Mouse (Mus musculus) intestine, postnatal 0 days (tissue): ENCODE measurements around the gene Ccnf. TPM values are rescaled to one million over a fixed set of nuclear protein-coding genes. Genes with fewer than 3 reads are reported as not detected.

Source experiments
- ATAC-seq: fragments of 200-750 bp; cut with Nextera tagmentation; 2 replicates; pipeline ENCODE4 v1.8.0; 2017; ENCODE audit warnings: mild to moderate bottlenecking, moderate TSS enrichment, moderate library complexity
- H3K27ac ChIP-seq: fragments of 300-500 bp; sonication (generic); 2 replicates; pipeline ENCODE4 v1.5.1; 2014; ENCODE audit warnings: mild to moderate bottlenecking, low read depth, low read length, moderate library complexity
- H3K27me3 ChIP-seq: fragments of 300-500 bp; sonication (generic); replicated peaks from 2 replicates; pipeline ENCODE4 v1.6.1; 2014; ENCODE audit warnings: low read length, mixed read lengths; ENCODE audit not compliant: control insufficient read depth, insufficient read depth
- H3K36me3 ChIP-seq: fragments of 300-500 bp; sonication (generic); 2 replicates; pipeline ENCODE4 v1.6.1; 2014; ENCODE audit warnings: mild to moderate bottlenecking, moderate library complexity; ENCODE audit not compliant: control insufficient read depth, insufficient read depth
- H3K4me1 ChIP-seq: fragments of 300-500 bp; sonication (generic); replicated peaks from 2 replicates; pipeline ENCODE4 v1.6.1; 2014; ENCODE audit warnings: antibody characterized with exemption, low read length, mixed read lengths; ENCODE audit not compliant: control insufficient read depth, insufficient read depth
- H3K4me2 ChIP-seq: fragments of 300-500 bp; sonication (generic); replicated peaks from 2 replicates; pipeline ENCODE4 v1.6.1; 2014; ENCODE audit warnings: low read depth, mild to moderate bottlenecking, moderate library complexity
- H3K4me3 ChIP-seq: fragments of 300-500 bp; sonication (generic); 2 replicates; pipeline ENCODE4 v1.5.1; 2014; ENCODE audit warnings: low read depth, low read length
- H3K9ac ChIP-seq: fragments of 300-500 bp; sonication (generic); 2 replicates; pipeline ENCODE4 v1.6.1; 2014; ENCODE audit warnings: mild to moderate bottlenecking, low read depth, low read length
- H3K9me3 ChIP-seq: fragments of 300-500 bp; sonication (generic); 2 replicates; pipeline ENCODE4 v1.6.1; 2016; ENCODE audit warnings: mixed run types; ENCODE audit not compliant: control insufficient read depth
- CTCF ChIP-seq: sonication (generic); IDR thresholded peaks from 2 replicates; pipeline ENCODE4 v1.5.1; 2016; ENCODE audit warnings: low read depth, mild to moderate bottlenecking, control low read depth, antibody characterized with exemption, moderate library complexity
- WGBS: fragments of 180-500 bp; shearing (Covaris S2); extraction: QIAGEN DNeasy Blood & Tissue Kit; methylation state at CpG from one replicate; pipeline ENCODE4 v1.1.7; 2014; 5-methylcytosine and 5-hydroxymethylcytosine counted together
- polyA plus RNA-seq: library from polyadenylated mRNA; unstranded; fragments of >200 nt; fragmentation: Nextera tagmentation; extraction: Ambion mirVana; gene quantifications from 2 replicates; pipeline ENCODE4 v1.2.1, GENCODE M21; 2015

The Ccnf gene
- polyA plus RNA-seq, 1 experiment from 2014 or later, result 8.6 TPM

- ATAC-seq, result no peak
- H3K9me3 ChIP-seq, result no peaks in the 10 kb centered on the region
- no peaks in the 10 kb centered on the region for H3K4me1 ChIP-seq
- H3K27ac ChIP-seq, result no peak overlapping the region
- no peak overlapping the region for H3K4me3 ChIP-seq
- no peak overlapping the region for H3K9ac ChIP-seq
- H3K4me2 ChIP-seq, result no peak overlapping the region
- peaks cover 74% of the 10 kb centered on the region for H3K36me3 ChIP-seq
- no peak for TF ChIP-seq CTCF
- WGBS, result 97% methylated on average over 1 of the region's 1 CpGs
- H3K27me3 ChIP-seq, result no peaks in the 10 kb centered on the region
Observed at GRCm38 (mm10) chr17:24236479-24236878, 14.8 kb downstream of the Ccnf start.

GRCm38 (mm10) chr17:24227941-24228340, 23.3 kb downstream of the Ccnf start:
- WGBS, result 85% methylated on average over 7 of the region's 7 CpGs
- Histone ChIP-seq H3K9me3 (no peaks in the 10 kb centered on the region), H3K27me3 (no peaks in the 10 kb centered on the region), H3K36me3 (peaks cover 75% of the 10 kb centered on the region), H3K4me2 (no peak overlapping the region), H3K27ac (no peak overlapping the region), H3K4me3 (no peak overlapping the region), H3K4me1 (no peaks in the 10 kb centered on the region), H3K9ac (no peak overlapping the region)
- peak; percentile 11; the same call in 1 of the 2 replicates for ATAC-seq
- no peak for TF ChIP-seq CTCF

- Histone ChIP-seq H3K9ac (no peak overlapping the region), H3K27ac (0 out of 2 replicates have a peak overlapping the region, but pooled peaks have one; percentile 15), H3K36me3 (peaks cover 72% of the 10 kb centered on the region), H3K4me1 (no peaks in the 10 kb centered on the region), H3K9me3 (no peaks in the 10 kb centered on the region), H3K4me2 (no peak overlapping the region), H3K27me3 (no peaks in the 10 kb centered on the region), H3K4me3 (no peak overlapping the region)
- 80% methylated on average over 8 of the region's 8 CpGs for WGBS
- no peak for TF ChIP-seq CTCF
- ATAC-seq, result no peak; the same call in 1 of the 2 replicates
Observed at GRCm38 (mm10) chr17:24226721-24227120, 24.6 kb downstream of the Ccnf start.

- no peak overlapping the region for H3K9ac ChIP-seq
- ATAC-seq, result no peak
- H3K27ac ChIP-seq, result no peak overlapping the region
- 88% methylated on average over 5 of the region's 5 CpGs for WGBS
- no peak overlapping the region for H3K4me3 ChIP-seq
- H3K4me2 ChIP-seq, result no peak overlapping the region
- H3K36me3 ChIP-seq, result peaks cover 68% of the 10 kb centered on the region
- H3K4me1 ChIP-seq, result no peaks in the 10 kb centered on the region
- TF ChIP-seq CTCF, result no peak
- no peaks in the 10 kb centered on the region for H3K9me3 ChIP-seq
- no peaks in the 10 kb centered on the region for H3K27me3 ChIP-seq
Observed at GRCm38 (mm10) chr17:24225851-24226250, 25.4 kb downstream of the Ccnf start.

GRCm38 (mm10) chr17:24224741-24225140, 26.5 kb downstream of the Ccnf start:
- Histone ChIP-seq H3K36me3 (peaks cover 57% of the 10 kb centered on the region), H3K27me3 (no peaks in the 10 kb centered on the region), H3K4me1 (peaks cover 4% of the 10 kb centered on the region), H3K4me2 (no peak overlapping the region), H3K27ac (no peak overlapping the region), H3K9ac (no peak overlapping the region), H3K4me3 (no peak overlapping the region), H3K9me3 (no peaks in the 10 kb centered on the region)
- no peak for ATAC-seq
- WGBS, result 88% methylated on average over 10 of the region's 10 CpGs
- TF ChIP-seq CTCF, result no peak

GRCm38 (mm10) chr17:24223513-24223912, 27.8 kb downstream of the Ccnf start:
- Histone ChIP-seq H3K27me3 (no peaks in the 10 kb centered on the region), H3K4me3 (no peak overlapping the region), H3K36me3 (peaks cover 49% of the 10 kb centered on the region), H3K4me1 (peaks cover 5% of the 10 kb centered on the region), H3K27ac (no peak overlapping the region), H3K9me3 (no peaks in the 10 kb centered on the region), H3K9ac (no peak overlapping the region), H3K4me2 (no peak overlapping the region)
- no peak for TF ChIP-seq CTCF
- no peak for ATAC-seq
- WGBS, result 86% methylated on average over 5 of the region's 5 CpGs

GRCm38 (mm10) chr17:24222653-24223052, 28.6 kb downstream of the Ccnf start:
- WGBS, result 74% methylated on average over 6 of the region's 6 CpGs
- H3K36me3 ChIP-seq, result peaks cover 46% of the 10 kb centered on the region
- no peaks in the 10 kb centered on the region for H3K9me3 ChIP-seq

More at GRCm38 (mm10) chr17:24222653-24223052, 28.6 kb downstream of the Ccnf start:
- H3K4me1 ChIP-seq, result peaks cover 5% of the 10 kb centered on the region
- H3K4me3 ChIP-seq, result no peak overlapping the region
- no peak overlapping the region for H3K4me2 ChIP-seq
- no peak overlapping the region for H3K27ac ChIP-seq
- no peaks in the 10 kb centered on the region for H3K27me3 ChIP-seq
- ATAC-seq, result no peak
- no peak overlapping the region for H3K9ac ChIP-seq
- no peak for TF ChIP-seq CTCF
